Mouse (Mus musculus) neural tube, embryonic 10.5 days (tissue): ENCODE measurements around the gene Gm4792.
A peak's percentile ranks its signal among the peaks of the same experiment; 100 is the strongest.

Experiments
- DNase-seq: peaks from one replicate; pipeline ENCODE4 v3.0.0-alpha.2; 2017; ENCODE audit warnings: low spot score; ENCODE audit errors: extremely low spot score

The Gm4792 gene

DNA sequence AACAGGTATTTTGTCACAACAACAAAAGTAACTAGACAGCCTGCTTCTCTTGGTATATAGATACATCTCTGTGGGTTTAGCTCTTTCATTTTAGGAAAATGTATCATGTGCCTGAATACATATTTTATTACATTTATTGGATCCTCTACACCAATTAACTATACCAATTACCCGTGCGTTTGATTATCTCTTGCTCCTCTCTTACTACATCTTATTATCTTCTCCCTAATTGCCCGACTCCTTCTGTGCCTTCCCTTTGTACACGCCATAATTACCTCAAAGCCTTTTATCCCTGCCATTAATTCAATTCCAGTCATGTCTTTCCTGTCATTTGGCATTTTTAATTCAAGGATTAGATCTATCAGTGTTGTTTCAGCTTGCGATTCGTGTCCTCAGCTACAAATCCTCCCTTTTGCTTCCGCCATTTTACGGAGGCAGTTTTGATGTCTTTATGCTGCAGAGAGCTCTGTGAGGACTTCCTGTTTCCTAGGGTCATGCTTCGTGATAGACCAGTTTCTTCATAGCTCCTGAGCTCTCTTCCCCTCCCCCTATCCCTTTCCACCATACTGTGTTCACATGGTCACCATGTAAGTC, 5.7 kb upstream of the Gm4792 start:
- DNase-seq = no peak

DNA sequence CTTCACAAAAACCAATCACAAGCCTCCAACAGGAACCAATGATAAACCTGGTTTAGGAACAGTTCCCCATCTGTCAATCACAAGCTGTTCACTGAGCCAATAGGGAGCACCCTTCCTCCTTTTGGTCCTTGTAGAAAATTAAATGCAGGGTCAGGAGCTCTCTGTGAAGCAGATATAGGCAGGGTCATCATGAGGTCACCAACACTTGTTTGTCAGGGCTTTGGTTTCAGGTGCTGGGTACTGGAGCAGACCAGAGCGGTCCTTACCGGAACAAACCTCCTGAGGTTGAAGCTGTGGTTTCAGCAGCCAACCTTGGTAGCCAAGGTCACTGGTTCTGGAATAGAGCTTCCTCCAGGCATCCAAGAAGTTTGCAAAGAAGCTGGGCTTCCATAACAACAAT, 798 bp upstream of the Gm4792 start:
- no peak for DNase-seq

- no peak for DNase-seq
These were observed 2.4 kb downstream of the Gm4792 start for GRCm38 (mm10) chr10:94295923-94296605.

- DNase-seq = peak; percentile 34
These were observed 3.4 kb downstream of the Gm4792 start for GRCm38 (mm10) chr10:94294933-94295750.

DNA sequence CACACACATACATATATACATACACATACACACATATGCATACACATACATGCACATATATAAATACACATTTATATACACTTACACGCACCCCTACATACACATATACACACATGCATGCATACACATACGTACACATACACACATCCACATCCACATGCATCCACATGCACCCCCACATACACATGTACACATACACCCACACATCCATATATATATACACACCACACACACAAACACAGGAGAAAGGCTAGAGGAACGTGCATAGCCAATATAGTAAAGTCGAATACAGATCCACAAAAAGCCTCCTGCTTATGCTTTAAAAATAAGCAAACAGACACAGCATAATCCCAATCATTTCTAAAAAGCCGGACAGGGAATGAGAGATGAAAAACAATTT, 4.1 kb downstream of the Gm4792 start:
- DNase-seq = no peak

DNA sequence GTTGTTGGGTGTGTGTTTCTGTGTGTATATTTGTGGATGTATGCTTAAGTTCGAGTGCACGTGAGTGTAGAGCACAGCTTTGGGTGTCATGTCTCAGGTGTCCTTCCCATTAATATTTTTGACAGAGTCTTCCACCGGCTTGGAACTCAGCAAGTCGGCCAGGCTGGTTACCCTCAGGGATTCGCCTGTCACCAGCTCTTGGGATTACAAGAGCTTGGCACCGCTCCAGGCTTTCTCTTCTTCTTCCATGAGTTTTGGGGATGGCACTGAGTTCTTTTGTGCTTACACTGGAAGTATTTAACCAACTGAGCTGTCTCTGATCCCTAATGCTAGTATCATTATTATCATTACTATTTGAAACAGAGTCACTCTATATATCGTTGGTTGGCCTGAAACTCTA, 15.7 kb downstream of the Gm4792 start:
- no peak for DNase-seq

DNA sequence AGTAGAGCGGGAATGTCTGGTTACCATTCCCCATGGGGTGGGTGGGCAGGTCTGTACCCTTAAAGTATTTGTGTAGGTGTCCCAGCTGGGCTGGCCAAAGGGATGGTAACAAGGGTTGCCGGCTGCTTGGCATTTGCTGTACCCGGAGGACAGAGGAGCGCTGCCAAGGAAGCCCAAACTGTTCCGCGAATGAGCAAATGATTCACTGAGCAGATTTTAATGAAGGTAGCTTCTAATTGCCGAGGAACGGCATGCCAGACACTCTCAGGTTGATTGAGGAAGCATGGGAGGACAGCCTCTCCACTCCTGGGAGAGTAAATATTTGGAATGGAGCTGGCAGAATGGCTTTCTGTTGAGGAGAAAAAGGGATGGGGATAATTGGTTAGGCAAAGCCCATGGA, 16.3 kb downstream of the Gm4792 start:
- DNase-seq = no peak

DNA sequence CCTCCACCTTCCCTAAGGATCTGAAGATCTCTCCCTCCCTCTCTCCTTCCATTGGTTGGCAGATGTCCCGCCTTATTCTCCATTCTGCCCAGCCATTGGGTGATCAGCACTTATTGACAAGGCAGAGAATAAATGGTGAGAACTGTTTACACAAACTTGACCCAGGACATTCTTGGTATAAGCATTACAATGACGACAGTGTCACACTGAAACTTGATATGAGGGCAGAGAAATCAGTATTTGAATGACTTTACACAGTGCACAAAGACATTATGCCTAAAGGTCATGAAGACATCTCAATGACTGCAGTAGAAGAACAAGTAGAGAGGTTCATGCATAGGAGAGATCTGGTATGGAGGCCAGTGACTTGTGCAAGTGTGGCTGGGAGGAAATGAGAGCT, 22.0 kb downstream of the Gm4792 start:
- DNase-seq = no peak

DNA sequence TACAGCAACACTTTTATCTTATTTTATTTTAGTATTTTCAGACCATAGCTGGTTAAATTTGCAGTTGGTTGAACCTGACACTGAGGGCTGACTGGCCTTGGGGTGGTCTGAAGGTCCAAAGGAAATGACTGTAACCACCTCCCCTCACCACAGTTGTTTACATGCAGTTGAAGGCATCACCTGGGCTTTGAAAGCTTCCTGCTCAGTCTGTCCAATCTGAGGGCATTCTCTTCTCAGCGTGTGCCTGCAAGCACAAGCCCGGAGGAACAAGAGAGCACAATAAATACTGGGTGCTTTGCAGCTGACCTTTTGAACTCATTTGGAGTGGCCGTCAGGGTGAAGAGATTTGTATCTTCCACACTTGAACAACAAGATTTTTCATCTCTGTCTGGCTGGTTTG, 23.2 kb downstream of the Gm4792 start:
- no peak for DNase-seq

- no peak for DNase-seq
These were observed 32.6 kb downstream of the Gm4792 start for GRCm38 (mm10) chr10:94265656-94266542.

DNA sequence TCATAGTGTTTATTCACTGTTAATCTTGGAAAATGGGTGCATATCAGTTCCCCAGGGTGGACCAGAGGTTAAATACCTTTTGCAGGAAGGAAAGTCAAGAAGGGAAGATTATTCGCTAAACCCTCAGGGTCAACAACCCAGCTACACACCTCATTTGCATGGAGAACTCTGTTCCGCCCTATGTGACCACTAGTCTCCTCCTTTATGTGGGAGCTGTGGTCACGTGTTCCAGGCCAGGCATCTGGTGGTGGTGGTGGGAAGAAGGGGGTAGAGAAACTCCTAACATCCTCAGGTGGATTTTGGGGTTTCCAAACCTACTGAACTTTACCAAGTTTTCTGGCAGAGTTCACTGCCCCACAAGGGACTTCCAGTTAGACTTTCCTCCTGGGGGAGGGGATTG, 35.3 kb downstream of the Gm4792 start:
- DNase-seq = no peak

- no peak for DNase-seq
These were observed 35.9 kb downstream of the Gm4792 start for GRCm38 (mm10) chr10:94262646-94263045.

- no peak for DNase-seq
These were observed 38.0 kb downstream of the Gm4792 start for GRCm38 (mm10) chr10:94260544-94260943.

GRCm38 (mm10) chr10:94256518-94256917, 42.0 kb downstream of the Gm4792 start:
- no peak for DNase-seq

GRCm38 (mm10) chr10:94255744-94256143, 42.8 kb downstream of the Gm4792 start:
- DNase-seq = no peak

DNA sequence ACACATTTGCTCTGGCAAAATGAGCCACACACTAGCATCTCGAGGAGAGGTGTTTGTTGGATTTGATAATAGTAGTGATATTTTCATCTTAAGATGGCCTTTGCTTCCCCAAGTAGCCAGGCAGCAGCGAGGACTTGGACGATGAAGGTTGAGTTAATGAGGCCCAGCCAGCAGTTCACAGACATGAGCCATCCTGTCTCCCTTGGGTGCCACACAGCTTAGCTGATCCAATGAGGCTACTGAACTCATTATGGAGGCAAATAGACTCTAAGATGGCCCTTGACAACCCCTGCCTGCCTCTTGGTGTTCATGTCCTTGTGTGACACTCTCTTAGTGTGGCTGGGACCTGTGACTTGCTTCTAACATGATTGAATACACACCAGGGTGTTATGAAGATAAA, 43.7 kb downstream of the Gm4792 start:
- DNase-seq = no peak

DNA sequence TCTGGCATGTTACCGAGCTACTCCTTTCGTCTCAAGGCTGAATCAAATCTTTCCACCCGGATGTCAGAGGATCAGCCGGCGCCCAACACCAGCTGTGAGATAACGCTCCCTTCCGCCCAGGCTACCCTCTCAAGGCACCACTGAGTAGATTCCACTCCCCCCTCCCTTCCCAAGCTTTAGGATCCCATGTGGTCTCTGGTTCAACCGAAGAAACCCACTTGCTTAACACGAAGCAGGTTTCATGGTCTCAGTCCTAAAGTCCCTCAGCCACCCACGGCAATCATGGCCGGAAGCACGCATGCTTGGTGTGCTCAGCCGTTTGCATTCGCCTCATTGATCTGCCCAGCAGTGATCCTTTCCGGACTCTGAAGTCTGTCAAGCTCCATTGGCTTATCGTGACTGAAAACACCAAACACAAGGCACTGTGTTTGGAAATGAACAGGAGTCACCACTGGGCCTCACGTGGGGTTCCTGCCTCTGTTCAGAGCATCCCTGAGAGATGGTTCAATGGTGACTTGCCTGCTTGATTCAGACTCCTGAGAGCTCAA, 45.2 kb downstream of the Gm4792 start:
- DNase-seq = no peak

DNA sequence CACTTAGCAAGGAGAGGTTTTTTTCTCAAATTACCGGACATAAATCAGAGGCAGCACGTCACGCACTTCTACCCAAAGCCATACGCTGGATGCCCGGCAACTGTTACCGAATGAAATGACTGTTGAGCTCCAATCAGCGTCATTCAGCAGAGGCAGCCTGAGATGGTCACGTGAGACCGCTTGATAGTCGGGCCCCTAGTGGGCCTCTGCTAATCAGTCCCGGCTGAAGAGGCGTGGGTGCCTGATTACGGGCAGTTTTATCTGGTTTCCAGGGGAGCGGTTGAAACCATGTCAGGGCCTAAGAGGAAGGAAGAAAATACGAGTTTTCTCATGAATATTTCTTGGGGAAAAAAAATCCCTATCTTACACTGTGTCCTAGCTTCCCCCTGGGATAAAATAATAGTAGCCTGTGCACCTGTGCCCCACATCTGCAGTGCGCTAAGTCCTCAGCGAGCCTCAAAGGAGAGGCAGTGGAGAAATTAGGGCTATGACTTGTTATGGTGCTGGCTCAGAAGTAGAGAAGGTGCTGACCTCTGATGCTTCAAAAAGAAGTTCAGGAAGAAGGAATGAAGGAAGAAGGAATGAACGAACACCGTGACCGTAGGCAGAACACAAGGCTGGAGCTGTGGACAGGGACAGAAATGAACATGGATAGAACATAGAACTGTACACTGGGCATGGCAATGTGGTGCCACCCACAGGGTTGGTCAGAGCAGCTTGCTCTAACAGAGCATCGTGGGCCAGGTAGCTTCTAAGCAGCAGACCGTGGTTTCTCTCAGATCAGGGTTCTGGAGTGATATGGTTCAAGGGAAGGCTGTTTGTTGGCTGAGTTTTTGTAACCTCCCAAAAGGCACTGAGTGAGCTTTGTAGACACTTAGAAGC, 48.7 kb downstream of the Gm4792 start:
- DNase-seq = no peak

GRCm38 (mm10) chr10:94247748-94248349, 50.7 kb downstream of the Gm4792 start:
- DNase-seq = no peak
